Mouse (Mus musculus): Measurements from ENCODE around the gene Crtc1.

GRCm38 (mm10) chr8:70431213-70431612 lies 8.2 kb downstream of the Crtc1 start:
- TF ChIP-seq POLR2A (IDR thresholded peaks at IDR 0.05; ENCODE audit: low read depth, low read length), result no peak
- no peak for TF ChIP-seq CTCF (conservative IDR thresholded peaks at IDR 0.05; ENCODE audit: insufficient read depth, insufficient read length, low read depth, low read length)

Data from kidney, adult 2 months (tissue).